Mouse (Mus musculus): ENCODE data around the gene Atp7a. TPM values are rescaled to one million over a fixed set of nuclear protein-coding genes. Genes with fewer than 3 reads are reported as not detected.

Atp7a gene
- total RNA-seq, 2 experiments from 2014 or later = 8.4 to 8.9 TPM

DNA sequence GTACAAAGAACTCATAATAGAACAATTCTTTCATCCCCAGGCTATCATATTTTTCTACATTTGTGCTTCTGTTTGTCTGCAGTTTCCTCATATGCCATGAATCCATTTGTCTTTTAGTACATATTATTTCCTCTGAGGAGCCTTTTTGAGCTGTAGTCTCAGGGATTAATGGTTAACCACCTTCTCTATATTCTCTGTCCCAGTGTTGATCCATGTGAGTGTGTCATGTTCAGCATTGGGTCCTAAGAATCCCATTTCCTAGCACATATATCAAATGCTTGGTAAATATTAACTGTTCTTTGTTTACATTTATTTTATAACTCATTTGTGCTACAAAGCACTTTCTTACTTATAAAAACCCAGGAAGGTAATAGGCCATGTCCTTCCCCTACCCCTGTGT lies 55.4 kb downstream of the Atp7a start:
- no peak for DNase-seq

DNA sequence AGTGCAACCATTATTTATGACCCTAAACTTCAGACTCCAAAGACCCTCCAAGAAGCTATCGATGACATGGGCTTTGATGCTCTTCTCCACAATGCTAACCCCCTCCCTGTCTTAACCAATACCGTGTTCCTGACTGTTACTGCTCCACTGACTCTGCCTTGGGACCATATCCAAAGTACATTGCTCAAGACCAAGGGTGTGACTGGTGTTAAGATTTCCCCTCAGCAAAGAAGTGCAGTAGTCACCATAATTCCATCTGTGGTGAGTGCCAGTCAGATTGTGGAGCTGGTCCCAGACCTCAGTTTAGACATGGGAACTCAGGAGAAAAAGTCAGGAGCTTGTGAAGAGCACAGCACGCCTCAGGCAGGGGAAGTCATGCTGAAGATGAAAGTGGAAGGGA lies 58.1 kb downstream of the Atp7a start:
- DNase-seq = no peak

DNA sequence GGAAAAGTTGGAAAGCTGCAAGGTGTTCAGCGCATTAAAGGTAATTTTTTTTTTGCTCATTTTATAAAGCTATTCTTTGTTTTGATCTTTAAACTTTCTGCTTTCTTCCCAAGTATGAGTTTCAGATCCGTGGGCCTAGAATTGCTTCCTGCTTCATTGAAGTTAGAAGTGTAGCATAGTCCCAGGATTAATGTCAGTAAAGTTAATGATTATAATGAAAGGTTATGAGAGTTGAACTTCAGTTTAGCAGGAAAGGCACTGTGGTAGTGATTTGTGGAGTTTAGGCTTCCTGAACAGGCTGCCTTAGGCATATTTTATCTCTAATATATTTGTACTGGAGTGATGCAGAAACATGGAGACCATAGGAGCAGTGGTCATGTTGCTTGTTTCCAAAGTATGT lies 58.5 kb downstream of the Atp7a start:
- DNase-seq = no peak

DNA sequence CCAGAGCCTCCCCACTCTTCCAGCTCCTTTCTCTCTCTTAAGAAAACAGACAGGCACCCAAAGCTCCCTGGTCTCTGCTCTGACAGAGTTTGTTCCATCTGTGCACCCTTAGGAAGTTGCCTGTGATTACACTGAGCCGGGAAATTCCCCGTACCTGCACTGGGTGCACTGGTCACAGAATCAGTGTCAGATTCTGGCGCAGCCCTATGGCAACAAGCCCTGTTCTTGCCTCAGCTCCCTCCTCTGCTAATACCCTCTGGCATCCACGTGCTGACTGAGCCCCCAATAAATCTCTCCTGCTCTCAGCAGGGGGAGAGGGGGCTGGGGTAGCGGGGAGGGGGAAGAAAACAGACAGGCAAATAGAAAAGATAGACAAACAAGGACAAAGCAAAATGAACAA lies 65.9 kb downstream of the Atp7a start:
- no peak for DNase-seq

DNA sequence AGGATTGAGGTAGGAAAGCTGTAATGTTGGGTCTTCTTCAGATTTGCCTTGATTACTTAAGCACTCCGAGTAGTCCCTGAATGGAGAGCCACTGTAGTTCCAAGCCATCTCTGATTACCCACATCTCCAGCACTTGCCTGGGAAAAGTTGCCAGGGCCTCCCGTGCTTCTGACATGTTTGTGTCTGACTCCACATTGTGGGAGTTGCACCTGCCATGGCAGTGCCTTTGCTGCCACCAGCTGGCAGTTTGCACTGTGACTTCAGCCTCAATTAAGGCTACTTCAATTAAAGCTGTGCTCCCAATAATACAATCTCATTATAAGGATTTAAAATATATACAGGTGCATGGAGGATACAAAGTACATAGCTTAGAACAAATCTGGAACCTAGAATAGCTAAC lies 78.4 kb downstream of the Atp7a start:
- DNase-seq = peak; percentile 1 to 2

DNA sequence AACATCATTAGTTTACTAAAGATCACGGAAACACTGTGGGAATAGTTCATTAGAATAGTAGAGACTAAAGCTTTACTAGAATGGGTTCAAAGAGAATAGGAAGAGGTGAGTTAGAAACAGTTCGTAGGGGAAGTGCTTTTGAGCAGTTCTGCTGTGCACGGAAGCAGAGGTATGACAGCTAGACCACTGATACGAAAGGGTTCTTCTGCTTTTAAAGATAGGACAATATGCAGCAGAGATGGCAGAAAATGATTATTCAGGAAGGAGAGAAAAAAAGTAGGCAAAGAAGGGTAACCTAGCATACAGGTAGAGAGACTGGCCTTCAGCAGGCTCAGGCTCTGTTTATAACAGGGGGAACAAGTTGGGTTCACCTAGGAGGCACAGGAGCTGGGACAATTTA lies 86.8 kb downstream of the Atp7a start:
- no peak for DNase-seq

DNA sequence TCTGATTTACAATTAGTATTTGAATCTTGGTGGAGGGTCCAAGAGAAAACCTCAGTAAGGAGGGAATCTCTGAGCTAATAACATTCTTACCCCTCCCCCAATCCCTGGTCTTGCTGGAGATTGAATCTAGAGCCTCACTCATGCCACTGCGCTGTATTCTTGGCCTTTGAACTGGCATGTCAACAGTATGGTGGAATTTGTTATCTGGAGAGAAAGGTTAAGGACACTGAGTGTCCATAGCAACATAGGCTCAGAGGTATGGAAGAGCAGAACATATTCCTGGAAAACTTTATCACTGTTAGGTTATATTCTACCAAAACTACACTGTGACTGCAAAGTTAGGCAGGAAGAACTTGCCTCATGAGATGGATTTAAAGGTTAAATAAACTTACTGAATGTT lies 87.6 kb downstream of the Atp7a start:
- no peak for DNase-seq

DNA sequence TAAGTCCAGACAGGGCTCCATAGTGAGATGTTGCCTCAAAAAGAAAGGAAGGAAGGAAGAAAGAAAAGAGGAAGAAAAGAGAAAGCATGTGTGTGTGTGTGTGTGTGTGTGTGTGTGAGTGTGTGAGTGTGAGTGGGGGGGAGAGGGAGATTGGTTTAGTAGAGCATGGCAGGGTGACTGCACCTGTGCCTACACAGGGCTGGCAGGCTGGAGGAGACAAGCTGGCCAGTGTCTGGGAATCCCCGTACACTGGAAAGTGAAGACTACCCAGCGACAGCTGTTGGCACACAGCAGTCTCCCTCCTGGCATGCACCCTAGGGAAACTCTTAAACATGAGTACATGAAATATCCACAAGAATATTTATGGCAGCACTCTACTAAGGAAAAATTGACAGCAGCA lies 95.7 kb downstream of the Atp7a start:
- no peak for DNase-seq

DNA sequence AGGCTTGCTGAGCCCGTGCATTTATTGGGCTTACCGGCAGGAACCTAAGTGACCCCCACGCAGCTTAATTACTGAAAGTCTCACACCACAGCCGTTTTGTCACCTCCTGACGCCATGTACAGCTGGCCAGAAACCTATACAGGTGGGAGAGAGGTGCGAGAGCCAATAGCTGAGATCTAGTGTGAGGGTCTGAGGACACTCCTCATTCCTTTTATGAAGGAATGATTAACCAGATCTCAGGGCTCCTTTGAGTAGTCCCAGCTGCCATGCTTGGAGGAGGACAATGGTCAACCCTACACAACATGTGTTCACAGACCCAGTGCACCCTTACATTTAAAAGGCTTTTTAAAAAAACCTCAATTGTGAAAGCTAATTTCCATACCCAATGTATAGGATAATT lies 101.2 kb downstream of the Atp7a start:
- DNase-seq = no peak

DNA sequence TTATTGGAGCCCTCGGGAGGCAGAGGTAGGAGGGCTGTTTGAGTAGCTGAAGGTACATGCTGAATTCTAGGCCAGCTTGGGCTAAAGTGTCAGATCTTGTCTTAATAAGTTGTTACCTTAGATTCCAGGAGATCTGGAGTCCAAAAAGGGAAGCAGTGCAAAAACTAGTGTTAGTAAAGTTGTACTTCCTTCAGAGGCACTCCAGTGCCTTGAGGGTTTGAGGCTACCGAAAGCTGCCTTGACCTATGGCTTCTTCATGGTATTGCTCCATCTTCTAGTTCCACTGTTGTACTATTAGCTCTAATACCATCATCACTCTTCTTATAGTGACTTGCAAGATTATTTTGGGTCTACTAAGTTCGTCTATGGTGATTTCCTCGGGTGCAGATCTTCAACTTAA lies 102.8 kb downstream of the Atp7a start:
- no peak for DNase-seq

DNA sequence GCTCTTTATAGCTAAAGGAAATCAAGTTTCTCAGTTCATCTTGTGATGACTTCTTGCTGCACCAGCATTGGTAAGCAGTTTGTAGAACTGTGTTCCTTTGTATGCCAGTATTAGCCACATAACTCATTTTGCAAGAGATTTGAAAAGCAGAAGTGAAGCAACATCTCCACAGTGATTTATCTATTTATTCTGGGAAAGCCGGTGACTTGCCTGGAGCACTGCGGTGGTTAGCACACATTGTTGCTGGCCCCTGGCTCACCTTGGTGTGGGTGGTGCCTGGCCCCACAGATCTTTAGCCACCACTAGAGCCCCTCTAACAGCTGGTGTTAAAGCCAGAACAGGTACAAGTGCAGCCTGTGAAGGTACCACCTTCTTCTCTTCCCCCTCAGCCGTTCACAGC lies 107.8 kb downstream of the Atp7a start:
- DNase-seq = no peak

DNA sequence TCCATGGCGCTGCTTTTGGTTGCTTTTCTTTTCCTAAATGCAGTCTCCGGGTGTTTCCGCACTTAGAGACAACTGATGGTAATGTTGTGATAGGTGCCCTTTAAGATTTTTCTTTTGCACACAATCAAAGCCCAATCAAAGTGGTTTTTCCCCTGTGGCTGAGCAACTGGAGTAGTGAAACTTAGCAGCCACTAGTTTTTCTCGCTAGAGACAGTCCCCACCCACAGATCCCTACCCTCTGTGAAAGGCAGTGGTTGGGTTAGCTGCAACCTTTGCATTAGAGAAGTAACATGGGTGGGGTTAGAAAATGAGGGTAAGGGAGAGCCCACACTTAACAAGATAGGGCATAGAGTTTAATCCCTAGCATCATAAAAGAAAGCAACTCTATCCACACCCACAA lies 108.4 kb downstream of the Atp7a start:
- no peak for DNase-seq

DNA sequence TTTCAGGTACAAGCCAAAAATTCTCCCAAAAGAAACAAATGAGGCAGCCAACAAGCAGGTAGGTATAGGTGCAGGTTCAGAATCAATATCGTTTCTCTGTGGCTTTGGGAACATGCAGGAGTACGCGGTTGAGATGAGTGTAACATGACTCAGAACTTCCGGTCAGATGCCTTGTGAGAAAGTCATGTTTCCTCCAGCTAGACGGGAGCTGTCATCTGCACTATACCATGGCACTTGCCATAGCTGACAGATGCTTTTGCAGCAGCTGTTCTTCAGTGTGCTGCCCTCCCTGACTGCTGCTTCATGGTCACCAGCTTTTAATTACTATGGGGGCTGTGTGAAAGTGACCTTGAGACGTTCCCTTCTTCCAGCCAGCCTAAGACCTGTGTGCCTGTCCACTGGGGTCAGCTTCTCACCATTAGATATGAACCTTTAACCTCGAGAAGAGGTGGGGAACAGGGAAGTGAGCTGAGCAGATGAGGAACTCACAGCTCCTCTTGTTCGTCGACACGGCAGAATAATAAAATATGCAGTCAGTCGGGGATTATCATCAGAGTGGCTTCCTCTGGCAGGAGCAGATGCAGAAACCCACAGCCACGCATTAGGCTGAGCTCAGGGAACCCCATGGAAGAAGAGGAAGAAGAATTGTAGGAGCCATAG lies 109.0 kb downstream of the Atp7a start:
- DNase-seq = no peak

DNA sequence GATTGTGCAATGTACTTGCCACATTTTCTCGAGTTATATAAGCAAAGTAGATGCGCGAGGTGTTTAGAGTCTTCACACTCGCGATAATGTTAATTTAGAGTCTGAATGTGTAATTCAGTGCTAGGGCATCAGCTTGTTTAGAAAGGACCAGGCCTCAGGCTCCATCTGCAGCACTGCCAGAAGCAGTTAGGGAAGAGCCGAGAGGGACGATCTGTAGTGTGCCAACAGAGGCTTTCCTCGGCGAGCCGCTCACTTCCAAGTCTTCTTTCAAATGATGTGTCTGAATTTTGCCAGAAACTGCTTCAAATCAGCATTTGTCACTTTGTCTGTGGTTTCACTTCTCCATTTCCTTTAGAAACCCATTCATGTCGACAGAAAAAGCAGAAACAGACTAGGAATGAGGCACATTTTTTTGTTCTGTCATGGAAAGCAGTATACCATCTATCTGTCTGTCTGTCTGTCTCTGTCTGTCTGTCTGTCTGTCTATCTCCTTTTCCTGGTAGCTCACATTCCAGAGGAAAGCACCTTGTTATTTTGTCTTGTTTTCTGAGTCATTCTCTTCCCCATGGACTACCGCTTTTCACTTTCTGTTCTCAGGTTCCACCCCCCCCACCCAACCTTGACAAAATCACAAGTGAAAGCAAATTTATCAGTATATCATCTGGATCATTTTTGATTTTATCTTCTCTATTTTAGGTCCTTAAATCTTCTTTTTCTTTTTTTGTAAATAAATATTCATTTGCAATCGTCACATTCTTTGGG lies 112.4 kb downstream of the Atp7a start:
- DNase-seq = no peak

DNA sequence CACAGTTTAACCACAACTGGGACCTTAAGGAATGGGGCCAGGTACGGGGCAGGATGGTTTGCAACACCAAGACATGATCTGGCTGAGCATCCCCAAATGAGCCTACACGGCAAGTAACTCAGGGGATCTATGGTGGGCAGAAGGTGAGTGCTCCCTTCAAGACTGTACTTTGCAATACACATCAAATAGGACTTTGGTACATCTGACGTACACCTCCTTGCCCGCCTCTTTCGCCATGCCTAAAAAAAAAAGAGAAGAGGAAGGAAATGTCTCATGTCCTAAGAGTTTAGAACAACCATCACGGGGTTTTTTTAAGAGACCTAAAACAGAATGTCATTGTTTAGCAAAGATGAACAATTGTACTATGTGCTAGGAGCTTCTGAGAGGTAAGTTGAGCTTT lies 115.9 kb downstream of the Atp7a start, which contains the start of gene Tlr13:
Gene Tlr13 (plus strand): TSS at position 269 of the 400 bp plus-strand sequence.
- no peak for DNase-seq

DNA sequence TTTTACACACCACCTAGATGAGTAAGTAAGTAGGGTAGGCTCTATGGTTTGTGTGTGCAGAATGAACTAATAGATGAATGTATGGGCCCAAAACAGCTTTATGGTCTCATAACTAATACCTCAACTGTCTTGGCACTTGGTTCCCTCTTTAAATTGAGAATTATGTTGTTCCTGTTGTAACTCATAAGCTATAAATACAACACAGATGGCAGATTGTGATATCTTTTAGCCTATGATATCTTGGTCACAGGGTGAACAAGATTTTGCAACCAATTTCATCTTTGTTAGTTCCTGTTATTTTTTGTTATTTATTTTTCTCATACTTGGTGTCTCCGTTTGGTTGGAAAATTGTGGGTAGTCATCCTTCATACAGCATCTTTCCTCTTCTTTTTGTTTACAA lies 121.1 kb downstream of the Atp7a start:
- DNase-seq = no peak

DNA sequence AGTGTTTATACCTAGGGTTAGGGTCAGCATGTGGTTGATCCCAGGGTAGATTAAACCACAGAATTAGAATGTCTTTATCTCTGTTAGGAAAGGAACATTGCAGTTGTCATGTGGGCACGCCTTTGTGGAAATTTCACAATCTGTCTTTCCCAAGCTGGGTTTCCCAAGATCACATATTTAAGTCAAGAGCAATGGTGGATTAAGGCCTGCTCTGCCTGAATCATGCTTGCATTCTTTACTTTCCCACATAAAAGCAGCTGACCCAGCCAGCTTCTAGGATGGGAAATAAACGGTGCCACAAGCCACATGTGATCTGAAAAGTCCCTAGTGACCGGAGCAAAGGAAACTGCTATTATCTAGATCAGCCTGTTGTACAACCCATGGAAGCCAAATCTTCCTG lies 122.4 kb downstream of the Atp7a start:
- no peak for DNase-seq

DNA sequence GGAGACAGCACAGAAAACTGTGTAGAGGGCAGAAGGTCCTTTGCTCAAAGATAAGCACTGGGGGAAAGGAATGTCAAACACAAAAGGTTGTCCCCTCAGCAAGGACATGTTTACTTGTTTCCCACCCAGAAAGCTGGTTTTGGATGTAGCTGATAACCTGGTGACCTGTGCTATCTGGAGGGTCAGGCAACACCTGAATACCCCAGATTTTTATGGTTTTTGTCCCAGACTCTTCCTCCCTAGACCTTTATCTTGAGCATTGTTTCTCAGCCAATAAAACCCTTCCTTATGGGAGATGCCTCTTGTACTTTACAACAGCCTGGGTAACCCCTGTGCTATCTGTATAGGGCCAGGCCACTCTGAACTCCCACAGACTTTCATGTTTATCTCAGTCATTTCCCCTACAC lies 127.1 kb downstream of the Atp7a start:
- DNase-seq = no peak

DNA sequence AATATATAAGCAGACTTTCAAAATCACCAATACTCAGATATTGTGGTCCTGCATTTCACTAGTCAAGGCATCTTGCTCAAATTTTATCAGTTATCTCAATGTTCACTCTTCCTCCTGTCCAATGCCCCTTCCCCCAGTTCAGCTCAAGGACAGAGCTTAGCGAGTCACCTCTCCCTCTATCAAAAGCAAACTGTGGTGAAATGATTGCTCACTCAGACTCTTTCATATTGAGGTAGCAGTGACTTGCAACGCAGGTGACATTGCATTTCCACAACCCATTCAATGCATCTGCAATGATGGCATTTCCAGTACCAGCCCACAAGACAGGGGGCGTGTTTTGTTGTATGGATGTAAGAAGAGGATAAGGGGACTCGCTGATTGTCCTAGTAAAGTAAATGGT lies 128.8 kb downstream of the Atp7a start:
- DNase-seq = no peak

DNA sequence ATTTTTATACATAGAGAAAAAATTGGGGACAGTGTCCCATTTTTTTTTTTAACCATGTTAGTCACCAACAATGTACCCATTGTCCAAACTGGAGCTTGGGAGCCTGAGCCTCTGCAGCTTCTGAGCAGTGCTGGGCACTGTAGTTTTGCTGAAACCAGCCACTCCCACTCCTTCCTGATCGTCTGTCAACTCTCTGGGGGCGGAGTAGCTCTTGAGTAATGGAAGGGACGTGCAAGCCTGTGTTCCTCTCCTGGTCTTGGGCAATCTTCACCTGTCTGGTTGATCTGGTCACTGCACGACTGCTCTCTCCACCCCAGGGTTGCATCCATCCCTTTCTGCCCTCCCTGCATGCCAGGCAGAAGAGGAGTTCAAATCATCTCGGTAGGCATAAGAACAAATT lies 136.9 kb downstream of the Atp7a start:
- DNase-seq = no peak

DNA sequence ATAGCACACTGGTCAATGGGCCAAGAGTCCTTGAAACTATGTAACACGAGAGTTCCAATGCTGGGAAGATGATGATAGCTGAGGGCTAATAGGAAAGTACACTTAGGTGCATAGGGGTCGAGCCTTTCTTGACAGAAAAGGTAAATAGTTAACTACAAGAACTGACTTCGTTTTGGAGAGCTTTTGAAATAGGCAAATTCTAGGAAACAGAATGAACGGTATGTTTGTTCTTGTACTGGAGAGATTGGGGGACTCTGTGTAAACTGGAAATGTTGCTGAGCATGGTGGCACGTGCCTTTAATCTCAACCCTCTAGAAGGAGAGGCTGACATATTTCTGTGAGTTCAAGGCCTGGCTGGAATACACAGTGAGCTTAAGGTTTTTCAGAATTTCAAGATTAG lies 137.5 kb downstream of the Atp7a start:
- DNase-seq = no peak

DNA sequence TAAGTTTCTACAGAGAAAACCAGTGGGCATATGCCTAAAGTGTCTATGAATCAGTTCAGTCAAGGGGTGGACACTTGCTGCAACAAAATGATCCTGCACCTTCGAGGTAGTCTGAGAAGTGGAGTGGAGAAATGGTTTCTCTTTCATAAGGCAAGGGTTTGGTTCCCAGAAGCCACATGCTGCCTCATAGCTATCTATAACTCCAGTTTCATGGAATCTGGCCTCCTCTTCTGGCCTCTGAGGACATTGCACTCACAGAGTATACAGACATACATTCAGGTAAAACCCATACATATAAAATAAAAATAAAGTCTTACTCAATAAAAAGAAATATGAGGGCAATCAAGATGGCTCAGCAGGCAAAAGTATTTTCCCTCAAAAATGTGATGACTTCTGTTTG lies 138.0 kb downstream of the Atp7a start:
- no peak for DNase-seq

DNA sequence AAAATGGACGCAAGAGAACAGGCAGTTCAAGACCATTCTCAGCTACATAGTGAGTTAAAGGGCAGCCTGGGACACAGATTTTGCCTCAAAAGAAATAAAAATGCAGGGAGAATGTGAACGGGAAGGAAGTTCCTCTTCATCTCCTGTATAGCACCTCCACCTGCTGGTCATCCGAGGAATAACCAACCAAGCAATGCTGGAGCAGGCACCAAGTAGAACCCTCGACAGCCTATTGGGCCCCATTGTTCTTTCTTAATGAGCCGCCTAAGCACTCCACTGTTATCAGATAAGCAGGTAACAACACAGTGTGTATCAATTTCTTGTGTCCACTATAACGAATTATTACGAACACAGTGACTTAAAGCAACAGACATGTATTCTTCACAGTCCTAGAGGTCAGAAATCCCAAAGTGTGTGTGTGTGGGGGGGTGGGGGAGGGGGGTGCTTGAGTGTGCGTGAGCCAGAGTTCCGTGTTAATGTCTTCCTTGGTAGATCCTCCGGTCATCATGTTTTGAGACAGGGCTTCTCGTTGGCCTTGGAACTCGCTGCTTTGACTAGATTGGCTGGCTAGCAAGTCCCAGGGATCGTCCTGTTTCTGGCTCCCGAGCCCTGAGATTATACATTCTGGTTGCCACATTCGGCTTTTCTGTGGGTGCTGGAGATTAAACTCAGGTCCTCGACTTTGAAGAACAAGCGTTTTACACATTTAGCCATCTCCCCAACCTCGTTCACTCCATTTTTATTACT lies 144.2 kb downstream of the Atp7a start:
- DNase-seq = peak; percentile 58 to 68

DNA sequence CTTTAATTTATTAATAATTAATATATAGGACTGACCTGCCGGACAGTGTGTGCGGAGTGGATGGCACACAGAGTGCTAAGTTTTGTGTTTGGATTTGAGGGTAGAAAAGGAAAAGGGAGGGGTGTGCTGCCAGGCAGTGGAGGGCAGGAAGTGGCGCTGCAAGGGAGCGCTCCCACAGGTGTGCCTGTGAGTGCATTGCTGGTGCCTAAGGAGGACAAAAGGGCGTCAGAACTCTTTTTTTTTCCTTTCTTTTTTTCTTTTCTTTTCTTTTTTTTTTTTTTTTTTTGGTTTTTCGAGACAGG lies 144.7 kb downstream of the Atp7a start:
- DNase-seq = no peak

Measured in layer of hippocampus, postnatal 36 days (tissue).